Mouse (Mus musculus): ENCODE results near the gene 4933416C03Rik. TPM values are rescaled to one million over a fixed set of nuclear protein-coding genes. Genes with fewer than 3 reads are reported as not detected.

Gene 4933416C03Rik
- polyA plus RNA-seq (2014; fragmentation: Nextera tagmentation; extraction: Ambion mirVana), result not detected in 2 replicates

DNA sequence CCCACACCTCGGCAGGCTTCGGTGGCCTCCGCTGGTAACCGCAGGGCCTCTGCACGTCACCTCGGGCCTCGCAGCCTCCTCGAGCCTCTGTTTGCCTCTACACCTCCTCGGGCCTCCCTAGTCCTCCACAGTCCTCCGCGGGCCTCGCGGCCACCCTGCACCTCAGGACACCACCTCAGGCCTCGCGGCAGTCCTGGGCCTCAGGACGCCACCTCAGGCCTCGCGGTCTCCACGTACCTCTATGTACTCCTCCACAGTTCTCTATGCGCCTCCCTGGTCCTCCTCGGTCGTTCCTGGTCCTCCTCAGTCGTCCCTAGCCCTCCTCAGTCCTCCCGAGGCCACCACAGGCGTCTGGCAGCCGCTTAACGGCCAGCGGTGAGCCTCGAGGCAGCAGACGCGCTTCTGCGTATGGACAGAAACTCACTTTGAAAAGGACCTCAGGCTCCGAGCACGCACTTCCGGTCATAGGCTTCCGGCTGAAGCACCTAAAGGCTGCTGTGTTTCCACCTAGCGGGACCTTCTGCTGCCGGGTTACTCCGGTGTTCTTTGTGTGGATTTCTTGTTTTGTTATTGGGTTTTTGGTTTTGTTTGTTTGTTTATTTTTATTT lies at the start of gene 4933416C03Rik:
Gene 4933416C03Rik (minus strand): TSS at position 51 of the 608 bp plus-strand sequence.
- Histone ChIP-seq H3K4me1 (ENCODE audit: control insufficient read depth, insufficient read depth, low read length) (no peaks in the 10 kb centered on the region), H3K4me2 (ENCODE audit: low read depth, severe bottlenecking) (no peak within 1 kb of the TSS), H3K4me3 (ENCODE audit: low read depth, low read length) (no peak within 1 kb of the TSS), H3K9me3 (ENCODE audit: control insufficient read depth, low read length) (no peaks in the 10 kb centered on the region), H3K36me3 (ENCODE audit: control insufficient read depth, insufficient read depth, low read length) (no peaks in the 10 kb centered on the region), H3K27ac (replicated peaks; ENCODE audit: low read depth, low read length) (no peak within 1 kb of the TSS), H3K27me3 (ENCODE audit: control insufficient read depth, insufficient read depth, low read length) (no peaks in the 10 kb centered on the region), H3K9ac (ENCODE audit: low read length) (no peak within 1 kb of the TSS)
- WGBS, result 93% methylated on average over 35 of the region's 39 CpGs
- DNase-seq (ENCODE audit: low spot score) (no peak), ATAC-seq (ENCODE audit: insufficient number of reproducible peaks, low FRiP score, low TSS enrichment, low read depth) (no peak)

DNA sequence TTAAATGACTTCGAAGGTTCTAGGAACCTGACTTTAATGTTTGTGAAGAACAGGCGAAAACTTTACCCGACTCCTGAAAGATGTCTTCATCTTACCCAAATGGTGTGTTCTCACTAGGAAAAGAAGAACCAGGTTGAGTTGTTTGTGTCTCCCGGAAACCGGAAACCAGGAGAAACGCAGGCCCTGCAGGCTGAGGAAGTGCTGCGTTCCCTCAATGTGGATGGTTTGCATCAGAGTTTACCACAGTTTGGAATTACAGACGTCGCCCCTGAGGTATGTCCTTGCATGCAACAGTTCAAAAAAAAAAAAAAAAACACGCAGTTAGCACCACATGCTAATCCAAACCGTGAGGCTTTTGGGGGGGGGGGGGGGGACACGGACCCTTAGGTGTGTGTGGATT lies 48.6 kb upstream of the 4933416C03Rik start:
- no peaks in the 10 kb centered on the region for H3K27me3 ChIP-seq (ENCODE audit: control insufficient read depth, insufficient read depth, low read length)
- no peak overlapping the region for H3K4me3 ChIP-seq (ENCODE audit: low read depth, low read length)
- H3K9ac ChIP-seq (ENCODE audit: low read length), result no peak overlapping the region
- ATAC-seq (ENCODE audit: insufficient number of reproducible peaks, low FRiP score, low TSS enrichment, low read depth), result no peak
- WGBS, result 75% methylated on average over 10 of the region's 12 CpGs
- no peak overlapping the region for H3K27ac ChIP-seq (replicated peaks; ENCODE audit: low read depth, low read length)
- H3K4me2 ChIP-seq (ENCODE audit: low read depth, severe bottlenecking), result no peak overlapping the region
- no peaks in the 10 kb centered on the region for H3K36me3 ChIP-seq (ENCODE audit: control insufficient read depth, insufficient read depth, low read length)
- no peaks in the 10 kb centered on the region for H3K9me3 ChIP-seq (ENCODE audit: control insufficient read depth, low read length)
- DNase-seq (ENCODE audit: low spot score), result no peak
- H3K4me1 ChIP-seq (ENCODE audit: control insufficient read depth, insufficient read depth, low read length), result no peaks in the 10 kb centered on the region

DNA sequence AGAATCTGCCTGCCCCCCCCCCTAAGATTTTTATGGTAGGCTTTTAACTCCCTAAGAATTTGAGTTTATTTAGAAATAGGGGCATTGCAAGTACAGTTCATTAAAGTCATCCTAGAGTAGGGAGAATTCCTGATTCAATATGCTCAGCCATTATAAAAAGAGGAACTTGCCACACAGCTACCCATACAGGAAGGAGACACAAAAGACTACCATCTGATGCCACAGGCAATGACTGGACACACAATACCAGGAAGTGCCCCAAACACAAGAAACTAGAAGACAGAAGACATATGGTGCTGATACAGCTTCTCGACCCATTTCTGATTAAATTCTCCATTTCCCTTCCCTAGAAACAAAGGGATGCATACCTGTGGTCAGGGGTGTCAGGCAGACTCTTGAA lies 43.0 kb upstream of the 4933416C03Rik start:
- H3K9me3 ChIP-seq (ENCODE audit: control insufficient read depth, low read length), result no peaks in the 10 kb centered on the region
- ATAC-seq (ENCODE audit: insufficient number of reproducible peaks, low FRiP score, low TSS enrichment, low read depth), result no peak
- no peak overlapping the region for H3K4me3 ChIP-seq (ENCODE audit: low read depth, low read length)
- H3K36me3 ChIP-seq (ENCODE audit: control insufficient read depth, insufficient read depth, low read length), result no peaks in the 10 kb centered on the region
- no peaks in the 10 kb centered on the region for H3K27me3 ChIP-seq (ENCODE audit: control insufficient read depth, insufficient read depth, low read length)
- H3K4me1 ChIP-seq (ENCODE audit: control insufficient read depth, insufficient read depth, low read length), result no peaks in the 10 kb centered on the region
- H3K4me2 ChIP-seq (ENCODE audit: low read depth, severe bottlenecking), result no peak overlapping the region
- no peak overlapping the region for H3K27ac ChIP-seq (replicated peaks; ENCODE audit: low read depth, low read length)
- H3K9ac ChIP-seq (ENCODE audit: low read length), result no peak overlapping the region
- 71% methylated on average over 1 of the region's 1 CpGs for WGBS
- no peak for DNase-seq (ENCODE audit: low spot score)

DNA sequence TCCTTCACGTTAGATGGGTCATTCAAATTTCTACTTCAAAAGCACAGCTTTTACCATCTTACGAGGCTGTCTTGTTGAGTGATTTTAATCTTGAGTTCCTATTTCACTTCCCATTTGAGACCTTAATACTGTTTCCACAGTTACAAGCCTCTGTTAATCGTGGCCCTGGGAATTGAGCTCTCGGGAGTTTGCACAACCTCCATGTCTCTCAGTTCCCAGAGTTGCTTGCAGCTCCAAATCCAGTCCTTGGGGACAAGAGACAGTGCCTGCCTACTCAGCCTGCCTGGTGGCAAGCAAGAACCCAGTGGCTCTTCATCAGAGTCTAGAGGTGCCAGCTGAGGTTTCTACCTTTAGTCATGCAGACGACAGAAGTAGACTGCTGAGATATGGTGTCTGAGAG lies 41.0 kb upstream of the 4933416C03Rik start:
- Histone ChIP-seq H3K4me2 (ENCODE audit: low read depth, severe bottlenecking) (no peak overlapping the region), H3K4me1 (ENCODE audit: control insufficient read depth, insufficient read depth, low read length) (no peaks in the 10 kb centered on the region), H3K27me3 (ENCODE audit: control insufficient read depth, insufficient read depth, low read length) (no peaks in the 10 kb centered on the region), H3K9ac (ENCODE audit: low read length) (no peak overlapping the region), H3K4me3 (ENCODE audit: low read depth, low read length) (no peak overlapping the region), H3K27ac (replicated peaks; ENCODE audit: low read depth, low read length) (no peak overlapping the region), H3K36me3 (ENCODE audit: control insufficient read depth, insufficient read depth, low read length) (no peaks in the 10 kb centered on the region), H3K9me3 (ENCODE audit: control insufficient read depth, low read length) (no peaks in the 10 kb centered on the region)
- no peak for DNase-seq (ENCODE audit: low spot score)
- 76% methylated on average over 5 of the region's 5 CpGs for WGBS
- no peak for ATAC-seq (ENCODE audit: insufficient number of reproducible peaks, low FRiP score, low TSS enrichment, low read depth)

DNA sequence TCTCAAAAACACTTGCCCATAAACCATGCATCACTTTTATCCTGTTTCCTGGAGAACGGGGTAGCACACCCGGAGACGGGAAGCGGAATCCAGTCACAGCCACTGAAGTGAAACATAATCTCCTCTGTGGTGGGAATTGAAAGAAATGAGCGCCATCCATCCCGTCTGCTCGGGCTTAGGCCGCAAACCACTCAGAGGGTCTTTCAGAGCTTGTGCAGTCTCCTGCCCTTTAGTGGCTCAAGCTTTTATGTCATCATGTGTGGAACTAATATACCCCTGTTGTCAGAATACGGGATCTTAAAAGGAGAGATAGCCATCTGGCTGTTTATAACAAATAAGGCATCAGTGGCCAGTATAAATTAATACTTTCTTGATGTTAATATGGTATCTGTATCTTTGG lies 32.4 kb upstream of the 4933416C03Rik start:
- no peaks in the 10 kb centered on the region for H3K36me3 ChIP-seq (ENCODE audit: control insufficient read depth, insufficient read depth, low read length)
- no peak for ATAC-seq (ENCODE audit: insufficient number of reproducible peaks, low FRiP score, low TSS enrichment, low read depth)
- no peaks in the 10 kb centered on the region for H3K9me3 ChIP-seq (ENCODE audit: control insufficient read depth, low read length)
- no peak overlapping the region for H3K4me3 ChIP-seq (ENCODE audit: low read depth, low read length)
- H3K4me2 ChIP-seq (ENCODE audit: low read depth, severe bottlenecking), result no peak overlapping the region
- no peak overlapping the region for H3K9ac ChIP-seq (ENCODE audit: low read length)
- 54% methylated on average over 9 of the region's 9 CpGs for WGBS
- H3K4me1 ChIP-seq (ENCODE audit: control insufficient read depth, insufficient read depth, low read length), result 0 out of 2 replicates have a peak, but pooled peaks cover 4% of the 10 kb centered on the region
- no peaks in the 10 kb centered on the region for H3K27me3 ChIP-seq (ENCODE audit: control insufficient read depth, insufficient read depth, low read length)
- peak; percentile 31 for DNase-seq (ENCODE audit: low spot score)
- no peak overlapping the region for H3K27ac ChIP-seq (replicated peaks; ENCODE audit: low read depth, low read length)

DNA sequence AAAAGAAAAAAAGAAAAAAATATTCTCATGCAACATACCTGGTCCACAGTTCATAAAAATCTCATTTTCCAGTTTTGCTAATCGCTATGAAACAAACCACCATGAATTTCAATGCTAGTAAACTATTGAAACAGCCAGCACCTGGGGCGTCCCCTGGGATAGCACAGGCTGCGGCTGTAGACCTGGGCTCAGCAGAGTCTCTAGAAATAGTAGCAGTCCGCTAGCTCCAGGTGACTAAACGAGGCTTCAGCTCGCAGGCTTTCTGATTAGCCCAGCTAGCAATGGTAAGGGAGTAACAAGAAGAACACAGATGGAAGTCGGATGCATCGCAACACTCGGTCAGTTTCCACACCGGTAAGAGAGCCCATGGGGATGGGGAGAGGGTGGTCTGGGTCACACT lies 30.0 kb upstream of the 4933416C03Rik start:
- Histone ChIP-seq H3K9ac (ENCODE audit: low read length) (no peak overlapping the region), H3K4me1 (ENCODE audit: control insufficient read depth, insufficient read depth, low read length) (0 out of 2 replicates have a peak, but pooled peaks cover 4% of the 10 kb centered on the region), H3K27ac (replicated peaks; ENCODE audit: low read depth, low read length) (no peak overlapping the region), H3K36me3 (ENCODE audit: control insufficient read depth, insufficient read depth, low read length) (no peaks in the 10 kb centered on the region), H3K4me3 (ENCODE audit: low read depth, low read length) (no peak overlapping the region), H3K9me3 (ENCODE audit: control insufficient read depth, low read length) (no peaks in the 10 kb centered on the region), H3K27me3 (ENCODE audit: control insufficient read depth, insufficient read depth, low read length) (no peaks in the 10 kb centered on the region), H3K4me2 (ENCODE audit: low read depth, severe bottlenecking) (no peak overlapping the region)
- no peak for ATAC-seq (ENCODE audit: insufficient number of reproducible peaks, low FRiP score, low TSS enrichment, low read depth)
- peak; percentile 27 for DNase-seq (ENCODE audit: low spot score)
- WGBS, result 86% methylated on average over 10 of the region's 10 CpGs

DNA sequence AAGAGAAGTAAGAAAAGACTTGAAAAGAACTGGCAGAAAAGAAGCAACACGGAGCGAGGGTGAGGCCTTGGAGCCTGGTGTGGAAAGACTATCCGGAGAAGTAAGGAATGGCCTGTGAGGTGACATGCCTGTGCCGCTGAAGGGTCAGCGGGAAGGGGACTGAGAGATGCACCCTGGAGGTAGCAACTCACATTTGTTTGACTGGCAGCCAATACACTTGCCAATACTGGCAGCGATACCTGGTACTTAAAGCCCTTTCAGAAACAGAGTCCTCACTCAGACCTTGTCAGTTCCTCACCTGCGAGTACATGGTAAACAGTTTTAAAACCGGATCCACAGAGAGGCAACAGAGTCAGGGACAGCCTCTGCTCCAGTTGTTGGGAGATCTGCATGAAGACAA lies 26.5 kb upstream of the 4933416C03Rik start:
- Histone ChIP-seq H3K36me3 (ENCODE audit: control insufficient read depth, insufficient read depth, low read length) (no peaks in the 10 kb centered on the region), H3K9me3 (ENCODE audit: control insufficient read depth, low read length) (no peaks in the 10 kb centered on the region), H3K9ac (ENCODE audit: low read length) (no peak overlapping the region), H3K27me3 (ENCODE audit: control insufficient read depth, insufficient read depth, low read length) (no peaks in the 10 kb centered on the region), H3K27ac (replicated peaks; ENCODE audit: low read depth, low read length) (no peak overlapping the region), H3K4me3 (ENCODE audit: low read depth, low read length) (no peak overlapping the region), H3K4me1 (ENCODE audit: control insufficient read depth, insufficient read depth, low read length) (no peaks in the 10 kb centered on the region), H3K4me2 (ENCODE audit: low read depth, severe bottlenecking) (no peak overlapping the region)
- ATAC-seq (ENCODE audit: insufficient number of reproducible peaks, low FRiP score, low TSS enrichment, low read depth) (no peak), DNase-seq (ENCODE audit: low spot score) (no peak)
- WGBS, result 91% methylated on average over 8 of the region's 8 CpGs

DNA sequence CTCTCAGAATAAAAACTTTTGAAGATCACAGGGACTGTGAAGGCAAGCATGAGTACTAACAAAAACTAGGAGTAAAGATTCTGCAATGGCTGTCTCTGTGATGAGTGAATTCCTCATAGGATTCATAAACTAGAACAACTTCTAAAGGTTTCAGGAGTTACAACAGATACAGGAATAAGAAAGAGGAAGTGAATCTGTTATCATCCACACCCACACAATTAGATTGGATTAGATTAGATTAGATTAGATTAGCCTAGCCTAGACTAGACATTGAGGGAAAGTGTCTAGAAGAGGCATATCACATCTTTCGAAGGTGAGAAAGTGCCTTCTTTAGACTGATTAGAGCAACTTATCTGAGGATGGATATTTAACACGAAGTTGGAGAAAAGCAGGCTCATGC lies 21.5 kb upstream of the 4933416C03Rik start:
- 78% methylated on average over 2 of the region's 2 CpGs for WGBS
- Histone ChIP-seq H3K4me2 (ENCODE audit: low read depth, severe bottlenecking) (no peak overlapping the region), H3K9ac (ENCODE audit: low read length) (no peak overlapping the region), H3K27ac (replicated peaks; ENCODE audit: low read depth, low read length) (no peak overlapping the region), H3K9me3 (ENCODE audit: control insufficient read depth, low read length) (no peaks in the 10 kb centered on the region), H3K27me3 (ENCODE audit: control insufficient read depth, insufficient read depth, low read length) (no peaks in the 10 kb centered on the region), H3K4me1 (ENCODE audit: control insufficient read depth, insufficient read depth, low read length) (no peaks in the 10 kb centered on the region), H3K36me3 (ENCODE audit: control insufficient read depth, insufficient read depth, low read length) (no peaks in the 10 kb centered on the region), H3K4me3 (ENCODE audit: low read depth, low read length) (no peak overlapping the region)
- DNase-seq (ENCODE audit: low spot score) (no peak), ATAC-seq (ENCODE audit: insufficient number of reproducible peaks, low FRiP score, low TSS enrichment, low read depth) (no peak)

DNA sequence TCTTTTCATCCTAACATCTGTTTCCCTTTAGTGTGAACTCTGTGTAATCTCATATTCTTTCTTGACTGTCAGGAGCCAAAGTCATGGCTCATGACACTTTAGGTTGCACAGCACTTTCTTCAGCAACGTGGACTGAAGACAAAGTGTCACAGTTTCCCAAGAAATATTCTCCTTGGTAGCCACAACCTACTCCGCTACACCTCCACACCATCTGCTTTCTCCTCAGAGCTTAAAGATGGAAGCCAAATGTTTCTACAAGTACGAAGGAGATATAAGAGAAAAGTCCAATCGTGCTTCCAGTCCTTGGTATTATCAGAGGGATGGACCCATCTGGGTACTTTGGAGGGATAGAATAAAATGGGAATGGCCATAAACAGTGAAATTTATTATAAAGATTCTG lies 18.5 kb upstream of the 4933416C03Rik start:
- H3K36me3 ChIP-seq (ENCODE audit: control insufficient read depth, insufficient read depth, low read length), result no peaks in the 10 kb centered on the region
- H3K9me3 ChIP-seq (ENCODE audit: control insufficient read depth, low read length), result no peaks in the 10 kb centered on the region
- no peaks in the 10 kb centered on the region for H3K27me3 ChIP-seq (ENCODE audit: control insufficient read depth, insufficient read depth, low read length)
- WGBS, result 61% methylated on average over 4 of the region's 4 CpGs
- no peaks in the 10 kb centered on the region for H3K4me1 ChIP-seq (ENCODE audit: control insufficient read depth, insufficient read depth, low read length)
- no peak overlapping the region for H3K27ac ChIP-seq (replicated peaks; ENCODE audit: low read depth, low read length)
- H3K9ac ChIP-seq (ENCODE audit: low read length), result no peak overlapping the region
- no peak for DNase-seq (ENCODE audit: low spot score)
- no peak for ATAC-seq (ENCODE audit: insufficient number of reproducible peaks, low FRiP score, low TSS enrichment, low read depth)
- no peak overlapping the region for H3K4me2 ChIP-seq (ENCODE audit: low read depth, severe bottlenecking)
- H3K4me3 ChIP-seq (ENCODE audit: low read depth, low read length), result no peak overlapping the region
